Mouse (Mus musculus) hindlimb bud, embryonic 11.5 days (tissue): Measurements from ENCODE around the gene Mpzl2.

Experiments
- DNase-seq: peaks from one replicate; pipeline ENCODE4 v3.0.0-alpha.2; 2012; ENCODE audit warnings: low read depth, low spot score; ENCODE audit errors: extremely low spot score

The Mpzl2 gene

DNA sequence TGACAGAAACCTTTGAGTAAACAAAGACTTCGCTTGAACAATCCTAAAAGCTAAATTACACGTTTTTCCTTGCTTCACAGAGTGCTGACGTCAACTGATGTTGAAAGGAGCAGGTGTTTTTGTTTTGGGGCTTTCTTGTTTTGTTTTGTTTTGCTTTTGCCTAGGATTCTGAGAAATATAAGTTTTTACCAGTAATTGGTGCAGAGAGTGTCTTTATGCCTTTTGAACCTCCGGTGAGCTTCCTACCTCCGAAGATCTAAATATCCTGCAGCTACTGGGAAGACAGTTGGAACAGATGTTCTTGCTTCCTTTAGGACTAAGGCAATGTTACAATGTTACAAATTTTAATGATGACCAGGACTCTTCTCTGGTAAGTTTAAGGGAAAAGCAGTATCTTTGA lies at the start of gene Mpzl2:
TSS of gene Mpzl2 (plus strand) at position 301 of the 400 bp plus-strand sequence.
- DNase-seq = no peak

DNA sequence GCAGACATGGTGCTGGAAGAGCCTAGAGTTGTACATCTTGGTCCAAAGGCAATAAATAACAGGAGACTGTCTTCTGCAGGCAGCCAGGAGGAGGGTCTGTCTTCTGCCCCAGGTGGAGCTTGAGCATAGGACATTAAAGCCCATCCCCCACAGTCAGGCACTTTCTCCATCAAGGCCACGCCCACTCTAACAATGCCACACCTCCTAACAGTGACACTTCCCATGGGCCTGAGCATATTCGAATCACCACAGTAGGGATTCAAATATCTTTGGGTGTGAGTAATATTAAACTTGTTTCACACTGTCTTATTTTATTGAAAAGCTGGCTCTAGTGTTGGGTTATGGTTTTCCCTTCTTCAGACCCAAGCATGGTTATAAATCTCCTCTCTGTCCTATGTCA lies 47.8 kb upstream of the Mpzl2 start:
- no peak for DNase-seq

DNA sequence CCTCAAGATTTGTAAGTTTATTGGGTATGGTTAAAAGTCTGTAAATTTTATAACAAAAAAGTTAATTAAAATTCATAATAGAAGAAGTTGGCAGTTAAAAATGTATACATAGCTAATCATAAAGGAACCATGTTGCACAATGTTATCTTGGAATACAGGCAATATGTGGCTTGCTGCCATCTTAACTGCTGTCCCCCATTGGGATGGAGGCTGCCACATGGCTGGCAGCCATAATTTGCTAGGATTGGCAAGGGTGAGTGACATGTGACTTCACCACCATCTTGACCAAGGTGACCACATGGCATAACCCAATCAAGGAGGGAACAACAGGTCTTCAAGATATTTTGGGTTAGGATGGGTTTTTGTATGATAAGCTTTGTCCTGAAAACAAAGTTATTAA lies 47.3 kb upstream of the Mpzl2 start:
- DNase-seq = no peak

DNA sequence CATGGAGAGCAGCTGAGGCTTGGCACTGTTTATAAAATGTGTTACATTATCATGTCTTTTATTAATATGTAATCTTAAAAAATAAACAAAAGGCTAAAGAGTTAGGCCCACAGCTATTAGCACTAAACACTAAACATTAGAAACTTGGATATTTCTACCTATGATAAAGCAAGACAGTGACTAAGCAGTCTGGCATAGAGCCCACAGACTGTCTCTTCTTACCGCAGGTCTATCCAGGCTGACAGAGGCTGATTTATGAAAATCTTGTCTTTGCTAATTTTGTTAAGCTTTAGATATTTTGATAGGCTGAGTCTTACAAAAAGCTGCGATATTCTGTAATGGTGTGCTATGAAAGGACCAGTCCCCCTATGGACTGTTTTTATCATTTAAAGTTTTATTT lies 46.3 kb upstream of the Mpzl2 start:
- DNase-seq = no peak

DNA sequence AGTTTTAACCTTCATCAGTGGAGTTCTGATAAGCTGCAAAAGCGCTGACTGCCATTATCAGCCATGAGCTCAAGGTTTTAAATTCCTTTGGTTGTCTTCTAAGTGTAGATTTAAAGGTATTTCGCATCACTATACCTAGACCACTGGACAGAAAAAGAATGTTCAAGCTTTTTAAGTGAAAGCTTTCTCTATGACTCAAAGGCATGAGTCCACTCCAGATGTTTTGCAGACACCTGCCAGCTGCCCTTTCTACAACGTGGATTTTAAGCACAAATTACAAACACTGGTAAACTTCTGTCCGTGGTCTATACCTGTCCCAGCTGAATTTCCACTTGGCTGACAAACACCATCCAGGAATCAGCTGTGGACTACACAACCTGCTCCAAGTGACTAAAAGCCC lies 44.6 kb upstream of the Mpzl2 start:
- DNase-seq = no peak

DNA sequence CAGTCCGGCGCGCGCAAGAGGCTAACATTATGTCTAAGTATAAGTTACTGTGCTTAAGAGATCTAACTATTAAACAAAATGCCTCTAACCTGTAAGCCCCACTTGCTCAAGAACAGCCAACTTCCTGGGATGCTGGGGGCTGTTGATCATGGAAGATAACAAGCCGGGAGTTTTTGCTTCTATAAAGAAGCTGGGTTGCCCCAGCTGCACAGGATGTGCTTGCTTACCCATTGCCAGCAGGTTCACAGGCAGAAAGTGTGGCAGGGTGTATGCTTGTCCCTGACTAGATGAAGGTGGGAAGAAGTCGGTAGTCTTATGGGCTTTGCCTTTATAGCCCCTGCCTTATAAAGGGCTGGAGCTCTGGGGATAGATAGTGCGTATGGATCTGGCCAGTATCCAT lies 43.0 kb upstream of the Mpzl2 start:
- no peak for DNase-seq

DNA sequence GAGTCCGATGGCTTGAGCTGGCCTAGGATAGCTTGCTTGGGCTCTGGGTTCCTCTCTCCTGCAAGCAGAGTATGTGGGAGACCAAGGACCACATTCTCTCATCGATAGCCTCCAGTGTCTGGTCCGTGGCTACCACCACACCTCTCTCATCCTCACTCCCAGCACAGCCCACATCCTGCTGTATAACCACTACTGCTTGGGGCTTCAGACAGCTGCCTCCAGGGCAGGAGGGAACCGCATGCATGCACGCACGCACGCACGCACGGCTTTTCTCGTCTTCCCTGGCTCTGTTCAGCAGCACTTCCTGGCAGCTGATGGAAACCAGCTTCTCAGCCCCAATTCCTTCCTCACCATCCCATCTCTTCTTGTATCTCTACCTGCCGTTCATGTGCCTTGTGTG lies 41.5 kb upstream of the Mpzl2 start:
- DNase-seq = no peak

DNA sequence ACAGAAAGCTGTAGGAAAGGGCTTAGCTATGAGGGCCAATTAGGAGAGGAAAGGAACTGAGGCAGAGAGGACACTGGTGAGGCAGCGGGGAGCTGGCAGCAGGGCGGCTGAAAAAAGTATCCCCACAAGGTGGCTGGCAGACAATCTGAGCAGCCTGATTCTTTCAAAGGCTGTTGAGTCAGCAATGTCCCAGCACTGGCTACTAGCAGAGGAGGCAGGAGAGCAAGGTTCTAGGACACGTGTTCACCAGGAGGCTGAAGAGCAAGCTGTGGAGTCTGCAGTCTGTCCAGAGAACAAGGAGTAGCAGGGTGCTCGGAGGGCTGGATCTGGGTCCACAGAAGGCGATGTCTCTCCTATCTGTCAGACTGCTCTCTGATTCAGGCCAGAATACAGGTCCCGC lies 40.4 kb upstream of the Mpzl2 start:
- DNase-seq = no peak

DNA sequence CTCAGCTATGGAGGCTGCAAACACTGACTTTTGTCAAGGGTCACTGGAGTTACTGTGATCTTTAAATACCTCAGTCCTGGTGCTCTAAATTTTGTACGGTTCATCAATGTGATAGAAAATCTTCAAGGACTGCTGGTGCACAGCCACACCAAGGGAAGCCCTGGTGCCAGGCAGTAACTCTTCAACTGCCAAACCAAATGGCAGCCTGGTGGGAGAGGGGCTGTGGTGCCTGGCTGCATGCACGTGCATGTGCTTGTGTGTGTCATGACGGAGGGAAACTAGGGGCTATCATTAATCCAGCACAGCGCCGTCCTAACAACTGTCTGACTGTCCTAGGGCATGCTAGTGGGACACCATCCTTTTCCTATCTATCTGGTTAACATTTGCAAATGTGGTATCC lies 39.8 kb upstream of the Mpzl2 start:
- no peak for DNase-seq

DNA sequence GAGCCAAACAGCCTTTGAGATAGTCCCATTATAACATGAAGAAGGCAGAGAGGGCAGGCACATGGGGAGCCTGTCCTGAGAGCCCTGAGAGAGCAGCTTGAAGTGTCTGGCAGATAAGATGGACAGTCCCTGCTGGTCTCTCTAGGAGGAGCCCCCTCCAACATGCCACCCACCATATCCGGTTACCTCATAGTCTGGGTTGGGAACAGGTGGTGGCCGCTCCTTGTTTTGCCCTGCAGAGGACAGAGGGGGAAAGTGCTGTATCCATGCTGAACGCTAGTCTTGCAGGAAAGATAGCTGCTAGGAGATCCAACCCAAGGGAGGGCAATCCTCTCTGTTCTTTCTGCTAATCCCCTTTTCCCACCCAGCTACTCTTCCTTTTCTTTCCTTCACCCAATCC lies 39.4 kb upstream of the Mpzl2 start:
- DNase-seq = no peak

DNA sequence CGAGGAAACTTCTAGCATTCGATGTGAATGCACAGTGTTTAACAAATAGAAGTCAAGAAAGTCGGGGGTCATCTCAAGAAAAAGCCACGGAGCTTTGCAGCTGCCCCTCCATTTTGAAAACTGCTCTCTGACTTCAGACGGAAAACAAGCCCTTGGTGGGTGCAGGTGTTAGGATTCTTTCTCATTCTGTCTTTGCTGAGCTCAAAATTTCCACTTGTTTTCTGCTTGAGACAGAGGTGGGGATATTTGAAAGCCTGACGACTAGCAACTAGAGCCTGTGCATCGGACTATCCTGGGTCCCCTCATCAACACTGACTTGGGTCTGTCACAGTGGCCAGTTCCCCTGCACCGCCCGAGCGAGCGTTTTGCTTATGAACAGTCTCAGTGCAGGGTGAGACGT lies 32.2 kb upstream of the Mpzl2 start:
- no peak for DNase-seq

DNA sequence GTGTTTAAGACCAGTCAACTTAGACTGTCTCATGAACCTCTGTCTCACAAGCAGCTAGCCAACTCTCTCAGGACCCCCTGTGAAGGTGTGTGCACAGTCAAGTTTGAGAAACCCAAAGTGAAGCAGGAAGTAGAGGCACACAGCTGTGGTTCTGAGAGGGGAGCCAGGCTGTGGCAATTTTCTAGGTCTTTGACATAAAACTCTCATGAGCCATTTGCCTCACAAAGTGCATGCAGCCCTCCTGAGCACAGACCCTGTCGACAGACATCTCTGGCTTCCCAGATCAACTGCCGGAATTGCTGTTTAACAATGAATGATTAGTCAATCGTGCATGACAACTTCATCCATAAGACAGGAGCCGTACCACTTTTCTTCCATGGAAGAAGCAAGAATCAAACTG lies 31.3 kb upstream of the Mpzl2 start:
- no peak for DNase-seq

DNA sequence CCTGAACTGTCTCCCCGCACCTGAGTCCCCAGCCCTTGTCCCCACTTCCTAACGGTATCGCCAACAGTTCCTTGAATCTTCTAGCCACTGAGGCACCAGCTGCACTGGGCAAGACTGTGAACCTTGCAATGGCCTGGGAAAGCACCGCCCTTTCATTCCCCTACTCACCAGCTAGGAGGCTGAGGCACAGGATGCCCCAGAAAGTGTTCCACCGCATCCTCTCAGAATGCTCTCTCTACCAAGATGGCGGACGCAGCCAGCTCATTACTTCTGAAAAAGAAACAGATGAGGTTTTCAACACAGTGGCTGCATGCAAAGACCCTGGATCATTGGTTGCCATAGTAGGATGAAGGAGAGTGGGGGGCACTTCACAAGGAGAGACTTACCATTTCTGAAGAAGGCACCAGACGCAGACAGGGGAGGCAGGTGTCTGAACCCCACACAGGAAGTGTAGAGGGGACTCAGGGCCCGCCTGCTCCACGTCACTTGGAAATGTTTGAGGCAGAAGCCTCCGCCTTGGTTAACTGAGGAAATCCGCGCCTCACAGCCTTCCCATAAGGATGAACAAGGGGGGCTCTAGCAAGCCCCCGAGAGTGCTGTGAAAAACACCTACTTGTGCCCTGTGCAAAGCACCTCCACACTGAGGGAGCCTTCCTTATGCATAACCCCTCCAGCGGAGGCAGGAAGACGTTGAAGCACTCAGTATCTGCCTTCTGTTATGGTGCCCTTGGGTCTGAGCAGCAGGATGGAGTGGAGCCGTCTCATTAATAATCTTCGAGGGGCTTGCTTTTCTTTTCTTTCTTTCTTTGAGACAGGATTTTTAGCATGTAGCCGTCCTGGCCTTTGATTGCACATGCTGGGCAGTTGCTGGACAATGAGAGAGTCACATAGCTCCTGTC lies 30.2 kb upstream of the Mpzl2 start, which contains the start of gene Cd3e:
TSS of gene Cd3e (minus strand) at position 448 of the 899 bp plus-strand sequence.
- no peak for DNase-seq

DNA sequence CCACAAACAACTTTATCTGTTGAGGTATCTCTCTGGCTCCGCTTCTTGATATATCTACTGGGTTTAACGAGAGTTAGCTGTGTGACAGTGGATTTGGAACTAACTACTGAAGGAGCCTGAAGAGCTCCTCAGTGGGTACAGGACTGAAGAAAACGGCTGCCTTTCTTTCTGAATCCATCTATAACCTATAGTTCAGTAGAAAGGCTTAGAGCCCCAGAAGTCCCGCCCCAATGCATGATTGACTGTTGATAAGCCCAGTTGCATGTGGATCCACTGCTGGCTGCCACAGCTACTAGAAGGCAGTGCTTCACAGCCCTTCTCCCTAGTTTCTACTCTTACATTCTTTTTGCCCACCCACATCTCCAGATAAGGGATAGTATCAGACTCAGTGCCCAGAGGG lies 29.1 kb upstream of the Mpzl2 start:
- DNase-seq = no peak

DNA sequence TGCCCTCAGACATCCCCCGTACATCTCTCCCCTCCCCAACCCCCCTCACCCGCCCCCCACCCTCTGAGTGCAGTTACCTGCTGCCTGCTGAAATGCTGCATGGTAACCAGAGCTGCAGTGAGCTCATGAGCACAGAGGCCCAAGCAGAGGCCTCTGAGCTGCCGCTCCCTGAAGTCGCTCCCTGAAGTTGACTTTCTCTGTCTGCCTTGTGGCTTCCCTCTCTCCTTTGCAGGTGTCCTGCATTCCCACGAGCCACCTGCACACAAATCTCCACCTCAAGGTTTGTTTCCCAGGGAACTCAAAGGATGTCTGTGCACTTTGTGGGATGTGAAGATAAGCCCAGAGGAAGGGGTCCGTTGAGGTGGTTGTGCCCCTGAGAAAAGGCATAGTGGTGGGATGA lies 28.3 kb upstream of the Mpzl2 start:
- no peak for DNase-seq

DNA sequence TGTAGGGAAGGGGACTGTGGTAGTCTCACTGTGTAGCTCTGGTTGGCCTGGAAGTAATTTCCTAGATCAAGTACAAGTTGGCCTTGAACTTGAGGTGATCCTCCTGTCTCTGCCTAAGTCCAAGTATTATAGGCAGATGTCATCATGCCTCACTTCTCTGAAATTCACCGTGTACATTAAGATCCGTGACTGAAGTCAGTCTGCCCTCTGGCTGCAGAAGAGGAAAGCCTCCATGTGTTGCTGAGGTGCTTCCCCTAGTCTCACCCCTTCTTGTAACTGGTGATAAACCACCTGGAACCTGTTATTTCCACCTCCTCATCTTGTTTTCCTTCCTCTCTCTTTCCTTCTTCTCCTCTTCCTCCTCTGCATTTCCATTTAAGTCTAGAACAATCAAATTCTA lies 24.7 kb upstream of the Mpzl2 start:
- DNase-seq = no peak

DNA sequence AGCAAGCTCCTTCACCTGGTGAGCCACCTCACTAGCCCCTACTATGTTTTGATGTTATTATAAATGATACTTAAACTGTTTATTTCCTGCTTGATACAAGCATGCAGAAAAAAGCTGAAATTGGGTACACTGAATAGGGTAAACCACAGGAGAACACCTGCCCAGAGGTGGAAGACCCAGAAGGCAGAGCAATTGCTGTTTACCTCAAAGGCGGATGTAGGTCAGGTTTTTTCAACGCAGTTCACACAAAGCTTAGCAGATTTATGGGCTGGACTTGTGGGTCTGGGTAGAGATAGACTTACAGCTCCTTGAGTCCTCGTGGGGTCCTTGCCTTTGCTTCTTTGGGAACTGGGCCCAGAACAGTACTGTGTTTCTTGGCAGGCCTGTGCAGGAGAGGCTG lies 23.8 kb upstream of the Mpzl2 start:
- no peak for DNase-seq

DNA sequence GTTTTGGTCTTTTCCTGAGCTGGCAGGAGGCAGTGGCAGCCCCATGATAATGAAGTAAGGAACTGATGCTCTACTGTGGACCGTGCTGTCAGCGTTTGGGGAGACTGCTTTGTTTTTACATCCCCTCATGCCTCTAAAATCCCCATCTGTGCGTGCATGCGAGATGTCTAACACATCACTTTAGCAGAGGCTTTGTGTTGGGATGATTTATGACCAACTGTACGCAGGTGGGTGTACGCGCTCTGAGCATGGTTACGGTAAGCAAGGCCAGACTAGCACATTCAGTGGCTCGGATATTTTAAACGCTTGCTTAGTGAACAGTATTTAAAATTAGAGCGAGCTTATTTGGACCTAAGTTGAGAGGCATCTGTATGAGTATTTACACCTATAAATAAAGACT lies 21.6 kb upstream of the Mpzl2 start:
- DNase-seq = no peak

DNA sequence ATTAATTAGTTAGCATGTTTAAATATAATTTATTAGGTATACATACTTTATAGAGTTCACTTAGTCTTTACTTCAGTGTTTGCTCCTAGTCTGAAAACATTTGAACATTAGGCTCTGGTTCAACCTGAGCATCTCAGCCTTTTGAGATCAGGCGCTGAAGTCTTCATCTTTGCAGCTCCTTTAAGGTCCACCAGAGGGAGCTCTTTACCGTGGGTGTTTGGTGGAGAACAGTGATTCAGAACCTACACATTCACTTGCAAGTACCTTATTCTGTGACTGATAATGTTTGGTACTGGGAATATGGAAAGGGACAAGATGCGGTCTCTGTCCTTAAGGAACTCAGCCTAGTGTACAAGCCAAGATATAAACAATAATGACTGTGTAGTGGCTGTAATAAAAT lies 16.8 kb upstream of the Mpzl2 start:
- DNase-seq = peak; percentile 73

DNA sequence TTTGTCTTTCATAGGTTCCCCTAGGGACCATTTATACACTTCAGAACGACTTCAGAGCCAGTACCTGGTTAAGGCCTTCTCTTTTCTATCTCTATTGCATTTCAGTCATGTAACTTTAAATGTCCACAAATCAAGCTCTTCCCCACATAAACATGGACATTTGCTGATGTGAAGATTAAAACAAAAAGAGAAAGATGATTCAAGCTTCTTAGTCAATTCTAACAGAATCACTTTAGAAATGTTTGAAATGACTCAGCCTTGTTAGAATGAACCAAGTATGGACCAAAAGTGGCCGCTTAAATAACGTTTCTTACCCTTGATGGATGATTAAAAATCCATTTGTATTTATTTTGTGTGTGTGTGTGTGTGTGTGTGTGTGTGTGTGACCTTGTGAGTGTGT lies 16.0 kb upstream of the Mpzl2 start:
- DNase-seq = no peak

DNA sequence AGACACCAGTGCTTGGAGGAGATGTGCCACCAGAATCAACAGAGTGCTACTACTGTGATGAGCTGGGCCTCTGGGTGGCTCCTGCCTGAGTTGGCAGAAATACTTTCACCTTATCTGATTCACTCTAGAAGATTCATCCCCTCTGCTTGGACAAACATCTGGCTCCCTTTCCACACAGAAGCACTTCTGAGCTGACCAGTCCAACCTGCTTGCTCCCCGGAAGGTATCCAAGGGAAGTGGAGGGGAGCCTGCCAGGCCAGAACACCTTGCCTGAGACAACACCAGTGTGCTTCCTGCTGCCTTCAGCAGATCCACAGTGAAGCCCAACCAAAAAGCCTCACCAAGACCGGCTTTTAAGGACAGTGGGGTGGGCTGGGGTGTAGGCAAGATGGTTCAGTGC lies 15.4 kb upstream of the Mpzl2 start:
- DNase-seq = no peak

DNA sequence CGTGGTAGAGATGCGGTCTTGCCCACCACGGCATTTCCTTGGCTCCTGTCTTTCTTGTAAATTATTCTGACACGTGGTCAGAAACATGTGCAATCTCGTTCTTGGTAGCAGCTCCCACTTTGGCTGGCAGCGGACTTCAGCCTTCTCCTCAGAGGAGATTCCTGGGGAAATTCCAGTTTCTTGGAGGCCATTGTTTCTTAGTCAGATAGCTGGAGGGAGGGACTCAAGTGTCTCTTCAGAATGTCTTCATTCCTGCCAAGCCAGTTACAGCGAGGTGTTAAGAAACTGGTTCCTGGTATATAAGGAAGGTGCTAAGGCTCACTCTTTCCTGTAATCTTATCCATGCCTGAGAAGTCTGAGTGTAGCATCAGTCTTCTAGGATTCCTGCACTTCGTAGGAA lies 12.2 kb upstream of the Mpzl2 start:
- no peak for DNase-seq

DNA sequence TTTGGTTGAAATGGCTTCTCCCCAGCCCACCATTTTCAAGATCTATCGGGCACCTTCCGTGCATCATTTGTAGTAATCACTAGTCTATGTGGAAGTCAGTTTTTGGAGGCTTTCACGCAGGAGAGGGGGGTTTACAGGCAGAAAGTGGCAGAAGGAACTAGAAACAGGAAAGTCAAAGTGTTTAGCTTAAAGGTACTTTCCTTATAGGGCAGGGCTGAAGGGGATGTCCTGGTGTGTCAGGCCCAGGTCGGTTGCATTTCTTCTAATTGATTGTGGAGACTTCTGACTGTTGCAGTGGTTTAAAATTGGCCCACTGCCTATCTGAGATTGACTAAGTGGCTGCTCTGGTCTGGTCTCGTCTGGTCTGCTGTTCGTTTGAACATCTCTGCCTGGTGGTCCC lies 9.3 kb upstream of the Mpzl2 start:
- DNase-seq = no peak
